Mouse (Mus musculus) myocyte (in vitro differentiated cells): ENCODE results near the gene Galnt14. TPM values are rescaled to one million over a fixed set of nuclear protein-coding genes. Genes with fewer than 3 reads are reported as not detected.

ENCODE experiments used
- H3K27me3 ChIP-seq: one replicate; pipeline ENCODE4 v1.6.1; 2011; ENCODE audit not compliant: control insufficient read depth, insufficient read depth, insufficient read length
- H3K36me3 ChIP-seq: one replicate; pipeline ENCODE4 v1.6.1; 2011; ENCODE audit not compliant: control insufficient read depth, insufficient read depth
- H3K4me2 ChIP-seq: one replicate; pipeline ENCODE4 v1.6.1; 2011; ENCODE audit warnings: low read depth, control low read depth
- H3K4me3 ChIP-seq: one replicate; pipeline ENCODE4 v1.5.1; 2011; ENCODE audit warnings: mild to moderate bottlenecking, control low read depth, moderate library complexity
- H3K79me2 ChIP-seq: one replicate; pipeline ENCODE4 v1.6.1; 2011; ENCODE audit not compliant: control insufficient read depth, insufficient read depth
- H3ac ChIP-seq: one replicate; pipeline ENCODE4 v1.6.1; 2011; ENCODE audit not compliant: control insufficient read depth, insufficient read length
- CEBPB ChIP-seq: IDR thresholded peaks from 2 replicates; pipeline ENCODE4 v1.6.1; 2011; ENCODE audit warnings: mild to moderate bottlenecking, moderate library complexity; ENCODE audit not compliant: poor library complexity, insufficient read depth, severe bottlenecking
- E2F4 ChIP-seq: IDR thresholded peaks from one replicate; pipeline ENCODE4 v1.6.1; 2011; ENCODE audit warnings: mild to moderate bottlenecking, control low read depth, moderate library complexity; ENCODE audit not compliant: insufficient read depth
- MAX ChIP-seq: IDR thresholded peaks from one replicate; pipeline ENCODE4 v1.6.1; 2011; ENCODE audit warnings: low read depth, mild to moderate bottlenecking, control low read depth
- MYOD1 ChIP-seq, 3 experiments: IDR thresholded peaks; one replicate each; pipeline ENCODE4 v1.6.1; 2011; ENCODE audit warnings: control low read depth in 2 of 3, low read depth in 2 of 3, mild to moderate bottlenecking in 2 of 3, moderate library complexity in 1 of 3; ENCODE audit not compliant: insufficient read length in 2 of 3, control insufficient read depth in 1 of 3
- MYOG ChIP-seq, 3 experiments: IDR thresholded peaks; one replicate each; pipeline ENCODE4 v1.6.1; 2011; ENCODE audit warnings: control low read depth in 2 of 3, low read depth in 2 of 3, mild to moderate bottlenecking in 2 of 3; ENCODE audit not compliant: insufficient read length in 2 of 3, control insufficient read depth in 1 of 3, insufficient read depth in 1 of 3
- POLR2A ChIP-seq: IDR thresholded peaks from one replicate; pipeline ENCODE4 v1.6.1; 2011; ENCODE audit warnings: low read depth, mild to moderate bottlenecking, control low read depth, moderate library complexity; ENCODE audit not compliant: insufficient read length
- POLR2AphosphoS2 ChIP-seq: IDR thresholded peaks from one replicate; pipeline ENCODE4 v1.6.1; 2011; ENCODE audit warnings: low read depth, control low read depth; ENCODE audit not compliant: insufficient read length
- REST ChIP-seq: IDR thresholded peaks from one replicate; pipeline ENCODE4 v1.6.1; 2011; ENCODE audit warnings: mild to moderate bottlenecking, control low read depth, moderate library complexity; ENCODE audit not compliant: insufficient read depth, insufficient read length
- SRF ChIP-seq: IDR thresholded peaks from one replicate; pipeline ENCODE4 v1.6.1; 2011; ENCODE audit warnings: low read depth; ENCODE audit not compliant: control insufficient read depth, insufficient read length
- TCF12 ChIP-seq: IDR thresholded peaks from one replicate; pipeline ENCODE4 v1.6.1; 2011; ENCODE audit warnings: mild to moderate bottlenecking, control low read depth; ENCODE audit not compliant: poor library complexity, insufficient read depth, severe bottlenecking
- TCF3 ChIP-seq: IDR thresholded peaks from one replicate; pipeline ENCODE4 v1.6.1; 2011; ENCODE audit warnings: low read depth, control low read depth; ENCODE audit not compliant: insufficient read length
- USF1 ChIP-seq: IDR thresholded peaks from one replicate; pipeline ENCODE4 v1.6.1; 2011; ENCODE audit warnings: low read depth, mild to moderate bottlenecking, control low read depth, moderate library complexity
- polyA plus RNA-seq: library from polyadenylated mRNA; unstranded; fragments of >200 nt; fragmentation: generic; extraction: Trizol; gene quantifications from one replicate; pipeline ENCODE4 v1.2.1, GENCODE M21; 2012; ENCODE audit warnings: missing spikeins

Galnt14 gene
- polyA plus RNA-seq, 1 experiment: not detected

DNA sequence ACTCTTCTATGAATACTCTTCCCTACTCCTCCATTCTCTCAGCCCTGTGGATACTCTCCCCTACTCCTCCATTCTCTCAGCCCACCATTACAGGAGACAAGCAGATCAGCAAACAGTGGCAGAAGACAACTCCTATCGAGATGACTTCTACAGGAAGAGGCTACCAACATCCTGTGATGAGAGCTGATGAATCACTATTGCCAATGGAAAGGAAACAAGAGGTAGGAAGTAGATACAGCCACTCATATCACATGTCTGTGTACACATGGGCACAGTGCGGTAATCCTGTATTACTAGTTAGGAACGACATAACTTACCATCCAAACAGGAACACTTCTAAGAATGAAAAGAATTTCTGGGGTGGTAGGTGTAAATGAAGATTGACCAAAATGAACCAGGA, 53.9 kb downstream of the Galnt14 start:
- H3K36me3 ChIP-seq: no peaks in the 10 kb centered on the region
- no peaks in the 10 kb centered on the region for H3K79me2 ChIP-seq
- no peaks in the 10 kb centered on the region for H3K27me3 ChIP-seq
- no peak for TF ChIP-seq MYOG (IDR thresholded peaks at IDR 0.05; ENCODE audit: control insufficient read depth in 1 of 3, insufficient read depth in 1 of 3, insufficient read length in 2 of 3, low read depth in 2 of 3)
- no peak for TF ChIP-seq SRF
- no peak overlapping the region for H3K4me2 ChIP-seq
- H3K4me3 ChIP-seq: no peak overlapping the region
- H3ac ChIP-seq: no peak overlapping the region

DNA sequence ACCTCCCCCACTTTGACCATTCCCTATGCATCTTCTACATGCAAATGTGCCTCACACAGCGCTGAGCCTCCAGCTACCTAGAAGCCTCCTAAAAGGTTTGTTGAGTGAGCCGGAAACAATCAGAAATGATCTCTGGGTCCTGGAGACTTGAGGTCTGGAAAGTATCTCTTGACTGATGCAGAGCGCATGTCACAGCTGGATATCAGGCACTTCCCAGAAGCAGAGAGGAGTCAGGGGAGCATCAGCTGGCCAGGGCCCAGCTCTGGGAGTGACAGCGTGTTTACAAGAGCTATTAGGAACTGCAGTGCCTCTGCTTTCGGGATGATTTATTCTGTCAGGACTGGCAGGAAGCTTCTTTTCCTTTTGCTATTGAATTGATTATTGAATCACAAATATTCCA, 56.0 kb downstream of the Galnt14 start:
- TF ChIP-seq REST (no peak), TCF12 (no peak), POLR2AphosphoS2 (no peak), MYOD1 (IDR thresholded peaks at IDR 0.05; ENCODE audit: control insufficient read depth in 1 of 3, insufficient read length in 2 of 3, low read depth in 2 of 3) (no peak), POLR2A (no peak), E2F4 (no peak), TCF3 (no peak), MYOG (IDR thresholded peaks at IDR 0.05; ENCODE audit: control insufficient read depth in 1 of 3, insufficient read depth in 1 of 3, insufficient read length in 2 of 3, low read depth in 2 of 3) (no peak), SRF (no peak), CEBPB (no peak), MAX (no peak), USF1 (no peak)
- Histone ChIP-seq H3K36me3 (no peaks in the 10 kb centered on the region), H3K4me3 (no peak overlapping the region), H3K27me3 (peaks cover 5% of the 10 kb centered on the region), H3K79me2 (no peaks in the 10 kb centered on the region), H3ac (no peak overlapping the region), H3K4me2 (no peak overlapping the region)

DNA sequence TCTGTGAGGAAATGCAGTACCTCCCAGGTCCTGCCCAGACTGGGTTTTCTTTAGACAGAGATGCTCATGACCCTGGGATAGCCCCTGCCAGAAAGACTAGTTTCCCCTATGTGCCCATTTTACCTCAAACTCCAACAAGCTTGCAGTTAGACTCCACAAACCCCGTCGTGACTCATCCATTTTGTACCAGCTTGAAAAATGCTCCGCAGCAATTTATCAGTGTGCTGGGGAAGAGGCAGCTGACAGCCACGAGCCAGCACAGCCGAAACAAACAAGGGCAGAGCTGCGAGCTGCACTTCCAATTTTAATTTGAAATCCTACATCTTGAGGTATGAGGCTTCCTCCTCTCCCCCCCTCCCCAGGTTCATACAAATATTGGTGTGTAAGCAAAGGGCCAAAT, 60.9 kb downstream of the Galnt14 start:
- peaks cover 5% of the 10 kb centered on the region for H3K27me3 ChIP-seq
- no peak for TF ChIP-seq MYOD1 (IDR thresholded peaks at IDR 0.05; ENCODE audit: control insufficient read depth in 1 of 3, insufficient read length in 2 of 3, low read depth in 2 of 3)
- no peak for TF ChIP-seq USF1
- TF ChIP-seq TCF12: no peak
- TF ChIP-seq POLR2AphosphoS2: no peak
- TF ChIP-seq POLR2A: no peak
- no peak for TF ChIP-seq MAX
- no peak for TF ChIP-seq CEBPB
- TF ChIP-seq E2F4: no peak
- no peak overlapping the region for H3K4me2 ChIP-seq
- no peak overlapping the region for H3ac ChIP-seq
- no peaks in the 10 kb centered on the region for H3K79me2 ChIP-seq
- H3K36me3 ChIP-seq: no peaks in the 10 kb centered on the region
- H3K4me3 ChIP-seq: no peak overlapping the region

GRCm38 (mm10) chr17:73641676-73642075, 68.6 kb downstream of the Galnt14 start:
- H3K4me3 ChIP-seq: no peak overlapping the region
- no peak overlapping the region for H3K4me2 ChIP-seq
- TF ChIP-seq TCF3 (no peak), MAX (no peak), REST (no peak), MYOG (IDR thresholded peaks at IDR 0.05; ENCODE audit: control insufficient read depth in 1 of 3, insufficient read depth in 1 of 3, insufficient read length in 2 of 3, low read depth in 2 of 3) (no peak)

GRCm38 (mm10) chr17:73640117-73640480, 70.2 kb downstream of the Galnt14 start:
- H3K36me3 ChIP-seq: no peaks in the 10 kb centered on the region
- no peak overlapping the region for H3ac ChIP-seq
- no peak for TF ChIP-seq TCF3
- H3K4me2 ChIP-seq: no peak overlapping the region
- no peak overlapping the region for H3K4me3 ChIP-seq
- H3K27me3 ChIP-seq: no peaks in the 10 kb centered on the region
- H3K79me2 ChIP-seq: no peaks in the 10 kb centered on the region

More at GRCm38 (mm10) chr17:73641676-73642075, 68.6 kb downstream of the Galnt14 start:
- H3ac ChIP-seq: no peak overlapping the region
- H3K79me2 ChIP-seq: no peaks in the 10 kb centered on the region
- H3K27me3 ChIP-seq: no peaks in the 10 kb centered on the region
- no peaks in the 10 kb centered on the region for H3K36me3 ChIP-seq

- no peaks in the 10 kb centered on the region for H3K27me3 ChIP-seq
- no peak overlapping the region for H3ac ChIP-seq
- TF ChIP-seq TCF3 (no peak), MYOG (IDR thresholded peaks at IDR 0.05; ENCODE audit: control insufficient read depth in 1 of 3, insufficient read depth in 1 of 3, insufficient read length in 2 of 3, low read depth in 2 of 3) (no peak), CEBPB (no peak)
- no peak overlapping the region for H3K4me3 ChIP-seq
- no peaks in the 10 kb centered on the region for H3K36me3 ChIP-seq
- H3K79me2 ChIP-seq: no peaks in the 10 kb centered on the region
- H3K4me2 ChIP-seq: no peak overlapping the region
These were observed 70.7 kb downstream of the Galnt14 start for GRCm38 (mm10) chr17:73639401-73640116.
